Comparison of ENCODE assay signal across 16 mouse cellular contexts in the genomic region with DNA sequence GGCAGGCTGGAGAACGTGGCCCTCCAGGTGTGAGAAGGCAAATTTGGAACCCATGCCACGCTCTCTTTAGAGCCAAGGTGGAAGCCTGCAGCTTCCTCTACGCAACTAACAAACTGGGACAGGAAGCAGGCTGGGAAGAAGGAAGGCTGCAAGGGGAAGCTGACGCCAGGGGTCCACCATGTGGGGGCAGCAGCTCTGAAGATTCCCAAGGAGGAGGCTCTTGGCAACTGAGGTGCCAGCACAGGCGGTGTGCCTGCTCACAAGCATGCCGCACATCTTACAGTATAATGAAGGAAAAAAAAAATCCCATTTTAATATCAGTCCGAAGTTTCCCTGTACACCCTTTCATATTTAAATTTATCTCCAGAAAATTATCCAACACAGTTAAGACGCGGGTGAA.
DNase-seq lines count a peak whose midpoint lies in the region; ATAC-seq and TF ChIP-seq lines count a peak whose summit lies in the region.
"Had no signal": no experiment of that assay in that cellular context is flagged by ENCODE, and none has a peak within 500 bp of the region (broad histone marks: within the 10 kb centered on the region; RNA-seq: fewer than 3 reads in every experiment).

No protein-coding gene starts in this region.

- H3K36me3 ChIP-seq in forebrain, embryonic 16.5 days (ENCODE audit: control insufficient read depth, insufficient read depth) = no peaks in the 10 kb centered on the region
- no peaks in the 10 kb centered on the region for H3K36me3 ChIP-seq in forebrain, embryonic 12.5 days (replicated peaks)
- no peaks in the 10 kb centered on the region for H3K36me3 ChIP-seq in limb, embryonic 10.5 days
- no peaks in the 10 kb centered on the region for H3K36me3 ChIP-seq in kidney, embryonic 15.5 days
- H3K36me3 ChIP-seq: limb, embryonic 13.5 days had no signal

- DNase-seq in layer of hippocampus, adult 2 months (ENCODE audit: low spot score in 2 of 2) = peak in 1 of 2 experiments; percentile 22
- DNase-seq in layer of hippocampus, adult 11-12 months (ENCODE audit: low spot score) = no peak
- DNase-seq in brain, adult 2 months (ENCODE audit: low read depth, low spot score) = peak; percentile 29
- no peak for DNase-seq in limb, embryonic 10.5 days (ENCODE audit: low spot score)
- no peak for DNase-seq in embryo, embryonic 11 days
- DNase-seq: adrenal gland, adult 2 months; cerebellum, adult 11 months; cerebellum, postnatal 36 days; gastrocnemius, postnatal 14 days; kidney, adult 9 months had no signal

- H3K4me2 ChIP-seq in forebrain, embryonic 16.5 days (ENCODE audit: low read length) = no peak overlapping the region
- no peak overlapping the region for H3K4me2 ChIP-seq in forebrain, embryonic 12.5 days
- H3K4me2 ChIP-seq in kidney, embryonic 15.5 days = no peak overlapping the region
- H3K4me2 ChIP-seq: limb, embryonic 13.5 days had no signal

- WGBS in forebrain, embryonic 16.5 days = 43% methylated on average over 9 of the region's 9 CpGs
- 70% methylated on average over 9 of the region's 9 CpGs for WGBS in forebrain, embryonic 12.5 days
- WGBS in limb, embryonic 10.5 days = 76% methylated on average over 9 of the region's 9 CpGs
- 76% methylated on average over 9 of the region's 9 CpGs for WGBS in kidney, embryonic 15.5 days

- no peak overlapping the region for H3K4me3 ChIP-seq in forebrain, embryonic 16.5 days (replicated peaks; ENCODE audit: low read length)
- no peak overlapping the region for H3K4me3 ChIP-seq in forebrain, embryonic 12.5 days (replicated peaks)
- no peak overlapping the region for H3K4me3 ChIP-seq in layer of hippocampus, adult 2 months
- no peak overlapping the region for H3K4me3 ChIP-seq in limb, embryonic 10.5 days
- H3K4me3 ChIP-seq in kidney, embryonic 15.5 days (replicated peaks) = no peak overlapping the region
- H3K4me3 ChIP-seq: limb, embryonic 13.5 days had no signal

- H3K9me3 ChIP-seq in forebrain, embryonic 16.5 days (ENCODE audit: control insufficient read depth, low read length) = no peaks in the 10 kb centered on the region
- no peaks in the 10 kb centered on the region for H3K9me3 ChIP-seq in forebrain, embryonic 12.5 days
- no peaks in the 10 kb centered on the region for H3K9me3 ChIP-seq in limb, embryonic 10.5 days (replicated peaks)
- H3K9me3 ChIP-seq in kidney, embryonic 15.5 days (replicated peaks) = no peaks in the 10 kb centered on the region
- H3K9me3 ChIP-seq: limb, embryonic 13.5 days had no signal

- H3K9ac ChIP-seq in forebrain, embryonic 16.5 days (replicated peaks; ENCODE audit: low read depth, low read length) = no peak overlapping the region
- H3K9ac ChIP-seq in forebrain, embryonic 12.5 days = no peak overlapping the region
- H3K9ac ChIP-seq in kidney, embryonic 15.5 days = no peak overlapping the region
- H3K9ac ChIP-seq: limb, embryonic 13.5 days; liver, embryonic 14.5 days had no signal

- H3K27ac ChIP-seq in forebrain, embryonic 16.5 days (ENCODE audit: low read length) = no peak overlapping the region
- H3K27ac ChIP-seq in forebrain, embryonic 12.5 days = no peak overlapping the region
- peak overlapping the region; percentile 28; the same call in 1 of the 2 replicates for H3K27ac ChIP-seq in layer of hippocampus, adult 2 months
- H3K27ac ChIP-seq in limb, embryonic 10.5 days = peak overlapping the region; percentile 57; the same call in 1 of the 2 replicates
- no peak overlapping the region for H3K27ac ChIP-seq in kidney, embryonic 15.5 days
- H3K27ac ChIP-seq: limb, embryonic 13.5 days; liver, embryonic 14.5 days; stomach, postnatal 0 days had no signal

- peaks cover 4% of the 10 kb centered on the region for H3K27me3 ChIP-seq in forebrain, embryonic 16.5 days (replicated peaks; ENCODE audit: control insufficient read depth, insufficient read depth, low read length)
- H3K27me3 ChIP-seq in forebrain, embryonic 12.5 days = peaks cover 47% of the 10 kb centered on the region
- peaks cover 26% of the 10 kb centered on the region for H3K27me3 ChIP-seq in limb, embryonic 10.5 days (ENCODE audit: low read depth, poor library complexity, severe bottlenecking)
- peaks cover 21% of the 10 kb centered on the region; the same call in 1 of the 2 replicates for H3K27me3 ChIP-seq in kidney, embryonic 15.5 days

- TF ChIP-seq CTCF in layer of hippocampus, adult 2 months (conservative IDR thresholded peaks at IDR 0.05) = no peak; the same call in 1 of the 2 replicates

- H3K4me1 ChIP-seq in forebrain, embryonic 16.5 days (replicated peaks; ENCODE audit: control insufficient read depth, insufficient read depth, low read length) = peaks cover 16% of the 10 kb centered on the region
- H3K4me1 ChIP-seq in forebrain, embryonic 12.5 days = peaks cover 5% of the 10 kb centered on the region
- peaks cover 43% of the 10 kb centered on the region for H3K4me1 ChIP-seq in limb, embryonic 10.5 days
- H3K4me1 ChIP-seq in kidney, embryonic 15.5 days = peaks cover 7% of the 10 kb centered on the region

- peak; percentile 37; the same call in 1 of the 2 replicates for ATAC-seq in forebrain, embryonic 16.5 days
- ATAC-seq in forebrain, embryonic 12.5 days (ENCODE audit: low FRiP score) = no peak
- no peak for ATAC-seq in kidney, embryonic 15.5 days (replicated peaks; ENCODE audit: low FRiP score)

Comparison
In these comparisons a context has a peak if more than half of its experiments do, and no peak if none do; other contexts are left out.
1. H3K27ac ChIP-seq: peak in layer of hippocampus, adult 2 months (single experiment) and limb, embryonic 10.5 days (single experiment); none in forebrain, embryonic 16.5 days (single experiment), forebrain, embryonic 12.5 days (single experiment) and kidney, embryonic 15.5 days (single experiment).